Mouse (Mus musculus) megakaryocyte-erythroid progenitor cell, adult 5-6 weeks (primary cell): ENCODE data around the gene Cops9. TPM values are rescaled to one million over a fixed set of nuclear protein-coding genes. Genes with fewer than 3 reads are reported as not detected.

Experiments used
- ATAC-seq: replicated peaks from 2 replicates; pipeline ENCODE4 v1.8.0; 2016; ENCODE audit warnings: mild to moderate bottlenecking, inconsistent platforms; ENCODE audit not compliant: severe bottlenecking, poor library complexity, low FRiP score, low TSS enrichment
- total RNA-seq, 2 experiments: library from RNA; stranded (forward) in 1 of 2; stranded (reverse) in 1 of 2; fragments of 200-1000, 215-1000 nt in 1 of 2; fragments of >200 nt in 1 of 2; fragmentation: Nextera tagmentation in 1 of 2; gene quantifications; 2 replicates each; pipeline ENCODE4 v1.2.3; 2014 to 2017

The Cops9 gene
- total RNA-seq, 2 experiments from 2014 or later, result 142 to 193 TPM

- peak; percentile 32 for ATAC-seq
These were observed 6.4 kb upstream of the Cops9 start for GRCm38 (mm10) chr1:92648197-92648596.

- peak; percentile 74 for ATAC-seq
These were observed 6.0 kb upstream of the Cops9 start for GRCm38 (mm10) chr1:92647752-92648151.

DNA sequence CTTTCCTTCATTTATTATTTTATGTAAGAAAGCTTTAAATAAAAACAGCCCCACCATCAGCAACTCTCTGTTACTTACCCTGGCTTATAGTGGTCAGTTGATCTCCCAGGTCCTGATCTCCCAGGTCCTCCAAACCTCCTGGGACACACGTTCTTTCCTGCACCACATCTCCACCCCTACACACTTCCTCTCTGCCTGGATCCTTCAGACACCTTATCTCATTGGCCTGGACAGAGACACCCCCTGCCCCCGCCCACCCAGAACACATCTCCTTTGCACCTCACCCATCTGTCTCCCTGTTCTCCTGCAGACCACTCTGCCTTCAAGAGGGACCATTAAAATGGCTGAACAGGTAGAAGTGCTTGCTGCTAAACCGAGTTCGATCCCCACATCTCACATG lies 5.2 kb upstream of the Cops9 start:
- no peak for ATAC-seq

DNA sequence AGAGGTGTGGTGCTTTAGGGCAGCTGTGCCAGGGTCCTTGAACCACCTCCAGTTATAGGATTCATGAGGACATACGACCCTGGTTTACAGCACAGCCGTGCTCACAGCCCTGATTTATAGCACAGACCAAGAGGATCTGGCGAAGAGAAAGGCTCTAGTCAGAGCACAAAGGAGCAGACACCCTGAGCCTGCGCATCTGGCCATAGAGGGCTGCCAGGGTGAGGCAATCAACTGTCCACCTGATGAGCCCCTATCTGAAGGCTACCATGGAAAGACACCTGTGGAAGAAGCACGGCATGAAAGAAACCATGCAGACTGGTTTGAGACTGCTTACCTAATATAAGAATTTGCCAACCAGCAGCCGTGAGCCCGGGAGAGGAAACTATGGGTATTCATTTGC lies 4.8 kb upstream of the Cops9 start:
- no peak for ATAC-seq

GRCm38 (mm10) chr1:92646111-92646510 lies 4.3 kb upstream of the Cops9 start:
- ATAC-seq, result no peak

- no peak for ATAC-seq
These were observed 3.1 kb upstream of the Cops9 start for GRCm38 (mm10) chr1:92644916-92645315.

- no peak for ATAC-seq
These were observed 1.9 kb upstream of the Cops9 start for GRCm38 (mm10) chr1:92643691-92644090.

DNA sequence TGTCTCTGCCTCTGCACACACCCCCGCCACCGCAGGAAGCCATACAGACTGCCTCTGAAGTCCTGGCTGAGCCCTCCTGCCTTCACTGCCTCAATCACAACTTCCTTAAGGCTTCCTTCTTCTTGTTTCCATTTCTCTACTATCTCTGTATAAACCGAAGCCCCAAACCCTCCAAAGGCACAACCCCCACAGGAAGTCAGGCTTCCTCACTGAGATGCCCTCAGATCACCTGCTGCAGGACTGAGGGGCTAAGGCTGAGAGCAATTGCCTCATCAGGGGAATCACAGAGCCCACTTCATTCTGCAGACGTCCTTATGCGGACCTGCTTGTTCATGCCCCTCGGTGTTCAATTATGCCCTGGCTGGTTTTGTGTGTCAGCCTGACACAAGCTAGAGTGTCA lies 1.4 kb downstream of the Cops9 start:
- no peak for ATAC-seq

DNA sequence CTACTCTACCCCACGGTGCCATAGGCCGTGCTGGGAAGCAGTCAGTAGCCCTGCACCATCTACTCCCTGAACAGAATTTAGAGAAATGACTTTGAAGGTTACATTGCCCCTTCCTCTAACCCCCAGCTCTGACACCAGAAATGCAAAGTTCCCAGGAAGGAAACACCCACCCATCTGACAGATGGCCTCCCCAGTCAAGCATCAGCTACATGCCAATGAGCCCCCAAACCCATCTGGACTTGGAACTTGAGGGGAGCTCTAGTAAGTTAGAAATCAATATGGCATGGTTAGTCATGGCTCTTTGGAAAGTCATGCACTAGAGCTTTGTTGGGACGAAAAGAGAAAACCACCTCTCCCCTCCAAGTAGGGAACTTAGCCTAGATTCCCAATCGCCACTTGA lies 3.0 kb downstream of the Cops9 start:
- no peak for ATAC-seq

DNA sequence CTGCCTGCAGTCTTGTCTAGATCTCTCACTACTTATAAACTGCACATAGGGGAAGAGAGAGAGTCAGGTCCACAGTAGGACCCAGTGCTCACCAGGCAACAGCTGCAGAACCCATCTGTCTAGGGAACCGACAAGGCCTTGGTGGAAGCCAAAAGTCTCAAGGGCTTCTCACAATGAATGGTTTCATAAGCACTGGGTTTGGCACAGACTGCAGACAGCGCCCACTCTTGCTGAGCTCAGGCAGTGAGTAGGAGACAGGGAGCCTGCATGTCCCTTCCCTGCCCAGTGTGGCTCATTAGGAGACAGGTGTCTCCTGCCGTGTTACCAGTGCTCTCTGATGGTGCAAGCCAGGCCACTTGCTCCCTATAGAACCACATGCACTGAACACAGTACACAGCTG lies 3.6 kb downstream of the Cops9 start:
- ATAC-seq, result no peak

GRCm38 (mm10) chr1:92637501-92638172 lies 4.1 kb downstream of the Cops9 start:
- no peak for ATAC-seq

DNA sequence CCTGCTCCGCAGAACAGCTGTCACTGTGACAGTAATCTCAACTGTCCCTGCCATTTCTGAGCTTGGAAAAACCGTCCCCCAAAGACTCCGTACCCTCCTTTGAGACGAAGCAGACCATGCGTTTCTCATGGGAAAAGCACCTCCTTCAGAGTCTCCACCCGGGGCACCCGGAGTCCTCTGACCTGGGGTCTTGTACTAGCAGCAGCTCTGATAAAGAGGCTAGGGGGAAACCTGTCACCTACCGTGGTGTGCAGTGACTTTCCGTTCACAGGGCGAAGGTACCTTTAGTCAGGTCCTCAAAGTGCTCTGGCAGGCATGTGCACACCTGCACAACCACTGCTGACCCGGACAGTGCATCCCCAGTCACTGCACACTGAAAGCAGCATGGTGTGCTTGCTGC lies 5.1 kb downstream of the Cops9 start:
- ATAC-seq, result no peak

GRCm38 (mm10) chr1:92636015-92636414 lies 5.8 kb downstream of the Cops9 start:
- ATAC-seq, result no peak

GRCm38 (mm10) chr1:92634976-92635599 lies 6.7 kb downstream of the Cops9 start:
- ATAC-seq, result no peak

GRCm38 (mm10) chr1:92634569-92634968 lies 7.2 kb downstream of the Cops9 start:
- no peak for ATAC-seq

GRCm38 (mm10) chr1:92633726-92634125 lies 8.1 kb downstream of the Cops9 start:
- no peak for ATAC-seq

GRCm38 (mm10) chr1:92632948-92633347 lies 8.8 kb downstream of the Cops9 start:
- ATAC-seq, result no peak

DNA sequence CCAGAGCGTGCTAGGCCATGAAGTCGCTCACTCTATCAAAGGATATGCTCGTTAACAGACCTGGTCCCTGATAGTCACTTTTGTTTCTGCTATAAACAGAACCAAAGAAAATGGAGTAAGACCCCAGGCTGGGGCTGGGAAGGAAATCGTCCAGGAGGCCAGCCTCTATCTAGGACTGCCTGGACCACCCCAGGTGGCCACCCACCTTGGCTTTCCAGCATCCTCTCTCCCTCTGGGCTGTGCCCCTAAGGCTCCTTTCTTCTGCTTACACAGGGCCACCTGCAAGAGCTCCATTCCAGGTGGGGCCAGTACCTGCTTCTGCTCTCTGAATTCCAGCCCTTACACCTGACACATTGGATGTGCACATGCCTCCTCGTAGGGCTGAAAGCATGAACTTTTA lies 9.6 kb downstream of the Cops9 start:
- ATAC-seq, result no peak

DNA sequence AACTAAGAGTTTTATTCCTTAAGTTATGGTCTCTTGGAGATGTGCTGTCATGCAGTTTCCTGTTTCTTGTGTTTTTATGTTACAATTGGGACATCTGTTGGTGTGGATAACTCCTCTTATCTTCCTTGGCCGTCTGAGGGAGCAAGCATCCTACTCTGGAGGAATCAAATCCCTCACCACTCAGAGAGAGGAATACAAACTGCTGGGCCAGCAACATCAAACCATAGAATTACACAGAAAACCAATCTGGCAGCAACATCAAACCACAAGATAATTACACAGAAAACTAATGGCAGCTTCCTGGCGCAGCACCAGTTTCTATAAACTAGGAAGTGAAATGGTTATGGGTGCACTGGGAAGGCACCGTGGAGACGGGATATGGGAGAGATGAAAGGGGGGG lies 13.6 kb downstream of the Cops9 start:
- ATAC-seq, result no peak

DNA sequence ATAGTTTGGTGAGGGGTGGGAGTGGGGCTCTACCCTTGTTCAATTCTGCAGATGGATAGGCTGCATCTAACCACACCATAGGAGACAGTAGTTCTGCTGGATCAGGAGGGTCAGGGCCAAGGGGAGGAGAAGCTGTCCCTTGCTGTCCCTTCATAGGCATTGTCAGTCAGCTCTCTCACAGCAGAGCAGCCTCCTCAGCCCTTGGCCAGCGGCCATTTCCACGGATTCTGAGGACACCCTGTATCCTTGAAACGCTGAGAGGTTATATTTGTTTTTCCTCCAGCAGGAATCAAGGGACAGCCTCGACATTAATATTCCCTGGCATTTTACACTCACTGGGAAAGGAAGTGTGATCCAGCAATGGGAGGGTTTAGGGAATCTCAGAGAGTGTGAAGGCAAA lies 23.4 kb downstream of the Cops9 start:
- no peak for ATAC-seq

DNA sequence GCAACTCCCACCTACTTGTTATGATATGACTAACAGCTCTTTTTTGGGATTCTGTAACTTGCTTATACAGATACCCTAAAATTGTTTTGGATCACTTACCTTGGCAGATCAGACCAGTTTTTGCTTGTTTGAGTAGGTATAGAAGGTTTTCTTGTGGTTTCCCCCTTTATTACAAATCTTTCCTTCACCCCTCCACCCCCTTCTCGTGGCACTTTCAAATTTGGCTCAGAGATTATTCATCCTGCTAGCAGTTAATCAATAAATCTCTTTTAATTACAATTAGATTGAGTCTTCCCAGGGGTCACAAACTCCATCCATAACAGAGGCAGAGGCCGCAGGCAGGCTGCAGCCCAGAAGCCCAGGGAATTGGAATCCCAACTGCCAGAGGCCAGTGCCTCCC lies 24.3 kb downstream of the Cops9 start, which contains the start of gene Olfr12:
Olfr12 (plus strand) TSS at position 301 of the 400 bp plus-strand sequence.
- no peak for ATAC-seq
